In the genomic region with DNA sequence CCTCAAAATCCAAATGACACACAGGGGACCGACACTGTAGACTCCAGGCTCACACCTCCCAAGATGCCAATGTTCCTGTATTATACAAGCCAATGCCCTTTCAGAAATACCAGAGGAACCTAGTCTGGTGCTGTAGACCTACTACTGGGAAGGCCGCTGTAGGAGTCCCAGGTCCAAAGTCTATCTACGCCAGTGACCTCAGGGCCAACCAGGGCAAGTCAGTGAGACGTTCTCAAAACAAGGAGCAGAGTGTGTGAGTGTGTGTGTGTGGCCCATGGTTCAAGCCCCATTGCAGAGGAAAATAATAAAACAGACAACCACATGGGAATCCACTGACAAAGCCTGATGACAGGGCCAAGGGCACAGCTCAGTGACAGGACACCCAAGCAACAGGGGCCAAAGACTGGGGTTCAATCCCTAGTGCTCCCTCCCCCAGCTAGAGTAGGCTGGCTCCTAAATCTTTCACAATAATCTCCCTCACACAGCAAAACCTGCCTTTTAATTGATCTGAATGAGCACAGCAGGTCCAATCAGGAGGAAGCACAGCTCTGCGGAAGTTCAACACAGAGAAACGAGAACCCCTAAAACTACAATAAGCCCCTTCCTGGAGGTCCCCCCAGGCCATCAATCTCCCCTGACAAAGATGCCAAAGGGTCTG, we compare ENCODE assay signal across 18 mouse cellular contexts. TPM values are rescaled to one million over a fixed set of nuclear protein-coding genes. Genes with fewer than 3 reads are reported as not detected.
"Had no signal": no experiment of that assay in that cellular context is flagged by ENCODE, and none has a peak within 500 bp of the region (broad histone marks: within the 10 kb centered on the region; RNA-seq: fewer than 3 reads in every experiment).

No protein-coding gene starts in this region.

- H3K4me1 ChIP-seq: neural tube, embryonic 13.5 days; stomach, embryonic 15.5 days had no signal

- H3K4me2 ChIP-seq: limb, embryonic 15.5 days; lung, embryonic 14.5 days; midbrain, embryonic 11.5 days; neural tube, embryonic 13.5 days; stomach, embryonic 15.5 days had no signal

- DNase-seq: kidney, adult 11 months; kidney, adult 9 months; kidney, postnatal 36 days; layer of hippocampus, adult 9-11 months; layer of hippocampus, postnatal 36 days; lung, embryonic 14.5 days; lung, postnatal 14 days; retina, postnatal 1 day; thymus, adult 2 months; thymus, postnatal 25 days had no signal

- H3K9me3 ChIP-seq: limb, embryonic 15.5 days; megakaryocyte, embryonic 14.5 days; neural tube, embryonic 13.5 days; stomach, embryonic 15.5 days had no signal

- H3K27me3 ChIP-seq: limb, embryonic 15.5 days; megakaryocyte, embryonic 14.5 days; neural tube, embryonic 13.5 days; stomach, embryonic 15.5 days had no signal

- ATAC-seq: midbrain, embryonic 16.5 days had no signal

- H3K9ac ChIP-seq: limb, embryonic 15.5 days; lung, embryonic 14.5 days; neural tube, embryonic 13.5 days; stomach, embryonic 15.5 days had no signal

- H3K4me3 ChIP-seq: limb, embryonic 15.5 days; megakaryocyte, embryonic 14.5 days; neural tube, embryonic 13.5 days; stomach, embryonic 15.5 days had no signal

- H3K27ac ChIP-seq: kidney, postnatal 0 days; limb, embryonic 15.5 days; macrophage; neural tube, embryonic 13.5 days; stomach, embryonic 15.5 days had no signal

RNA-seq across cellular contexts. Expression of a gene that starts 56.9 kb away (rescaled TPM):
- polyA plus RNA-seq: macrophage had no signal
